Mouse (Mus musculus): ENCODE measurements around the gene Nek1. TPM values are rescaled to one million over a fixed set of nuclear protein-coding genes. Genes with fewer than 3 reads are reported as not detected.

Nek1 gene
- polyA plus RNA-seq (2012; rRNA removed), result 11.0 and 12.9 TPM in 2 replicates

DNA sequence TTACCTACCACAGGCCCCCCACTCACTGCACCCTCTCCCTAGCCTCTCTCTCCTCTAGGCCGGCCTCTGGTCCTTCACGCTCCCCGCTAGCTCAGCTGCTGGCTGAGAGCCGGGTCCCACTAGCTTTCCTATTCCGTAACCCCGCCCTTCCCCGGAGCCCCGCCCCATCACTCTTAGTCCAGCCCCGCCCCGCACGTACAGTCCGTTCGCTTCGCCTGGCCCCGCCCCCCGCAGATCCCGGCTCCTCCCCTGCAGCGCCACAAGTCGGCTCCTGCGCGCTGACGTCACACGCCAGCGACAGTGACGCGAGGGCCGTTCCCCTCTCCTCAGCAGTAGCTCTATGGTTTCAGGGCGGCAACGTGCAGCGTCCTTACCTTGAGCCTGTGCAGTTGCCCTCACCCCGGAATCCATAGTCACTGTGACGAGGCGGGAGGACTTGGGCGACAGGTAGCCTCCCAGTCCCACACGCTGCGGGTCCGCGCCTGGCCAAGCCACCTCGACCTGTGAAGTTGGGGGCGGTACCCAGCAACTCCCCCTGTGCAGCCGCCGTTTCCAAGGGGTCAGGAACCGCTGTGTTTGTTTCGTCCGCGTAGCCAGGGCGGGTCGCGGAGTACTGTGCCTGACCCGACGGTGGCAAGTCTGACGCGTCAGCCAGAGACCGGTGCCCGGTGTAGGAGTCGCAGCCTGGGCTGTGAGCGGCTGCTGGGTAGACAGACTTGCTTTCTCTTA lies at the start of gene Nek1:
Gene Nek1 (plus strand): TSS at position 286 of the 729 bp plus-strand sequence.
- peak within 1 kb of the TSS; percentile 94 for H3K4me3 ChIP-seq (ENCODE audit: control insufficient read depth, low read depth, low read length)
- H3K4me1 ChIP-seq (ENCODE audit: control insufficient read depth, insufficient read depth, low read length), result no peaks in the 10 kb centered on the region
- H3K36me3 ChIP-seq (ENCODE audit: control insufficient read depth, insufficient read depth, low read length), result no peaks in the 10 kb centered on the region
- no peaks in the 10 kb centered on the region for H3K27me3 ChIP-seq (ENCODE audit: control insufficient read depth, insufficient read depth, low read length)
- TF ChIP-seq CTCF (IDR thresholded peaks at IDR 0.05; ENCODE audit: control insufficient read depth, insufficient read depth, insufficient replicate concordance, low read depth, low read length) (peak; percentile 17; the same call in 1 of the 2 replicates), POLR2A (IDR thresholded peaks at IDR 0.05; ENCODE audit: control insufficient read depth, low read depth, low read length) (peak; percentile 94)
- H3K27ac ChIP-seq (ENCODE audit: control insufficient read depth, insufficient read depth, low read depth, low read length), result peak within 1 kb of the TSS; percentile 98

- Histone ChIP-seq H3K36me3 (ENCODE audit: control insufficient read depth, insufficient read depth, low read length) (no peaks in the 10 kb centered on the region), H3K27me3 (ENCODE audit: control insufficient read depth, insufficient read depth, low read length) (no peaks in the 10 kb centered on the region), H3K27ac (ENCODE audit: control insufficient read depth, insufficient read depth, low read depth, low read length) (no peak overlapping the region), H3K4me3 (ENCODE audit: control insufficient read depth, low read depth, low read length) (no peak overlapping the region), H3K4me1 (ENCODE audit: control insufficient read depth, insufficient read depth, low read length) (no peaks in the 10 kb centered on the region)
- TF ChIP-seq POLR2A (IDR thresholded peaks at IDR 0.05; ENCODE audit: control insufficient read depth, low read depth, low read length) (no peak), CTCF (IDR thresholded peaks at IDR 0.05; ENCODE audit: control insufficient read depth, insufficient read depth, insufficient replicate concordance, low read depth, low read length) (no peak)
Observed at GRCm38 (mm10) chr8:60947503-60947902, 45.5 kb upstream of the Nek1 start.

GRCm38 (mm10) chr8:60949859-60950258 lies 43.1 kb upstream of the Nek1 start:
- no peak for TF ChIP-seq CTCF (IDR thresholded peaks at IDR 0.05; ENCODE audit: control insufficient read depth, insufficient read depth, insufficient replicate concordance, low read depth, low read length)
- no peak for TF ChIP-seq POLR2A (IDR thresholded peaks at IDR 0.05; ENCODE audit: control insufficient read depth, low read depth, low read length)
- H3K4me3 ChIP-seq (ENCODE audit: control insufficient read depth, low read depth, low read length), result no peak overlapping the region
- no peaks in the 10 kb centered on the region for H3K36me3 ChIP-seq (ENCODE audit: control insufficient read depth, insufficient read depth, low read length)
- no peak overlapping the region for H3K27ac ChIP-seq (ENCODE audit: control insufficient read depth, insufficient read depth, low read depth, low read length)
- no peaks in the 10 kb centered on the region; the same call in 1 of the 2 replicates for H3K4me1 ChIP-seq (ENCODE audit: control insufficient read depth, insufficient read depth, low read length)
- no peaks in the 10 kb centered on the region for H3K27me3 ChIP-seq (ENCODE audit: control insufficient read depth, insufficient read depth, low read length)

DNA sequence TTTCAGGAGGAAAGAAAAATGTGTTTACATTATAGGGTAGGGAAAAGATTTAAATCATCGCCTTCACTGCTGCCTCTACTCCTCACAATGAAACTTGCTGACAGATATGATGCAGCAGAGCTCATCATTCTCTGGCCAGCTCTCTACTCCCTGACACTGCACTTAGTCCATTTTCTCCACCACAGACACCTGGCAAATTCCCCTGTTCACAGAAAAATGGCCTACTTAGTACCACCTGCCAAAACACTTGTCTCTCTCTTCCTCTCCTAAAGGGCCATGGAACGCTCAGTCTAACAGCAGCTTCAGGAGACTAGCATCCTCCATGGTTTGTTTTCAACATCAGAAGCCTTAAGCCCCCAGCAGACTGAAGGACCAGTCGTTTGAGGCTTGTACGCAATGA lies 41.7 kb upstream of the Nek1 start:
- TF ChIP-seq POLR2A (IDR thresholded peaks at IDR 0.05; ENCODE audit: control insufficient read depth, low read depth, low read length), result no peak
- no peak for TF ChIP-seq CTCF (IDR thresholded peaks at IDR 0.05; ENCODE audit: control insufficient read depth, insufficient read depth, insufficient replicate concordance, low read depth, low read length)
- no peaks in the 10 kb centered on the region for H3K36me3 ChIP-seq (ENCODE audit: control insufficient read depth, insufficient read depth, low read length)
- no peak overlapping the region for H3K27ac ChIP-seq (ENCODE audit: control insufficient read depth, insufficient read depth, low read depth, low read length)
- peak overlapping the region; percentile 74 for H3K4me3 ChIP-seq (ENCODE audit: control insufficient read depth, low read depth, low read length)
- H3K4me1 ChIP-seq (ENCODE audit: control insufficient read depth, insufficient read depth, low read length), result no peaks in the 10 kb centered on the region; the same call in 1 of the 2 replicates
- no peaks in the 10 kb centered on the region for H3K27me3 ChIP-seq (ENCODE audit: control insufficient read depth, insufficient read depth, low read length)

DNA sequence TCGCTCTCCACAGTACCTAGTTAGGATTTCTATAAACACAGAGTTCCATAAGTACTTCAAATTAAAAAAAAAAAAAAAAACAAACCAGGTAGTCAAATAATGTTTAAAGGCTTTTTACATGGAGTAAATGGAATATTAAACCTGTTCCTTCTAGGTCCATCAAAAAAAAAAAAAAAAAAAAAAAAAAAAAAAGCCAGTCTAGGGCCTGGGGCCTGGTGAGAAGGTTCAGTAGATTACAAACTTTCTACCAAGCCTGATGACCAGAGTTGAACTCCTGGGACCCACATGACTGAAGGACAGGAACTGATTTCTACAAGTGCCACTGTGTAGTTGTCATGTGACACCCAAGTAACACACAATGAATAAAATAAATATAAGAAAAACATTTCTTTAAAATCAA lies 41.2 kb upstream of the Nek1 start:
- H3K27me3 ChIP-seq (ENCODE audit: control insufficient read depth, insufficient read depth, low read length), result no peaks in the 10 kb centered on the region
- H3K4me1 ChIP-seq (ENCODE audit: control insufficient read depth, insufficient read depth, low read length), result no peaks in the 10 kb centered on the region; the same call in 1 of the 2 replicates
- H3K4me3 ChIP-seq (ENCODE audit: control insufficient read depth, low read depth, low read length), result no peak overlapping the region
- no peak overlapping the region for H3K27ac ChIP-seq (ENCODE audit: control insufficient read depth, insufficient read depth, low read depth, low read length)
- no peaks in the 10 kb centered on the region for H3K36me3 ChIP-seq (ENCODE audit: control insufficient read depth, insufficient read depth, low read length)
- TF ChIP-seq POLR2A (IDR thresholded peaks at IDR 0.05; ENCODE audit: control insufficient read depth, low read depth, low read length), result no peak
- no peak for TF ChIP-seq CTCF (IDR thresholded peaks at IDR 0.05; ENCODE audit: control insufficient read depth, insufficient read depth, insufficient replicate concordance, low read depth, low read length)

- Histone ChIP-seq H3K4me3 (ENCODE audit: control insufficient read depth, low read depth, low read length) (no peak overlapping the region), H3K4me1 (ENCODE audit: control insufficient read depth, insufficient read depth, low read length) (no peaks in the 10 kb centered on the region; the same call in 1 of the 2 replicates), H3K27me3 (ENCODE audit: control insufficient read depth, insufficient read depth, low read length) (no peaks in the 10 kb centered on the region), H3K36me3 (ENCODE audit: control insufficient read depth, insufficient read depth, low read length) (no peaks in the 10 kb centered on the region), H3K27ac (ENCODE audit: control insufficient read depth, insufficient read depth, low read depth, low read length) (no peak overlapping the region)
- no peak for TF ChIP-seq POLR2A (IDR thresholded peaks at IDR 0.05; ENCODE audit: control insufficient read depth, low read depth, low read length)
Observed at GRCm38 (mm10) chr8:60952803-60953202, 40.2 kb upstream of the Nek1 start.

- Histone ChIP-seq H3K4me3 (ENCODE audit: control insufficient read depth, low read depth, low read length) (peak overlapping the region; percentile 89), H3K27me3 (ENCODE audit: control insufficient read depth, insufficient read depth, low read length) (no peaks in the 10 kb centered on the region), H3K27ac (ENCODE audit: control insufficient read depth, insufficient read depth, low read depth, low read length) (peak overlapping the region; percentile 82), H3K36me3 (ENCODE audit: control insufficient read depth, insufficient read depth, low read length) (no peaks in the 10 kb centered on the region), H3K4me1 (ENCODE audit: control insufficient read depth, insufficient read depth, low read length) (no peaks in the 10 kb centered on the region; the same call in 1 of the 2 replicates)
- TF ChIP-seq POLR2A (IDR thresholded peaks at IDR 0.05; ENCODE audit: control insufficient read depth, low read depth, low read length) (peak; percentile 42; the same call in 1 of the 2 replicates), CTCF (IDR thresholded peaks at IDR 0.05; ENCODE audit: control insufficient read depth, insufficient read depth, insufficient replicate concordance, low read depth, low read length) (no peak)
Observed at GRCm38 (mm10) chr8:60954281-60955014, 38.5 kb upstream of the Nek1 start.
